Mouse (Mus musculus) stomach, postnatal 0 days (tissue): ENCODE measurements around the gene Nbea.

Source experiments
- CTCF ChIP-seq: IDR thresholded peaks from 2 replicates; pipeline ENCODE4 v1.5.1; 2016; ENCODE audit warnings: antibody characterized with exemption, low read depth, mild to moderate bottlenecking, moderate library complexity
- EP300 ChIP-seq: optimal IDR thresholded peaks from 2 replicates; pipeline ENCODE3; 2016; ENCODE audit warnings: antibody characterized with exemption

GRCm38 (mm10) chr3:55637660-55638059, 545.8 kb downstream of the Nbea start:
- TF ChIP-seq EP300 = no peak
- TF ChIP-seq CTCF = no peak
